Mouse (Mus musculus): ENCODE results near the gene Cbfa2t3. TPM values are rescaled to one million over a fixed set of nuclear protein-coding genes. Genes with fewer than 3 reads are reported as not detected.

Cbfa2t3 gene
- polyA plus RNA-seq, 1 experiment from 2014 or later, result 8.9 TPM

GRCm38 (mm10) chr8:122577116-122577515 lies 121.8 kb downstream of the Cbfa2t3 start:
- Histone ChIP-seq H3K4me2 (replicated peaks; ENCODE audit: low read depth, low read length) (peak overlapping the region; percentile 78), H3K9ac (ENCODE audit: low read depth, low read length) (no peak overlapping the region), H3K4me1 (replicated peaks; ENCODE audit: control insufficient read depth, insufficient read depth, low read length) (peaks cover 8% of the 10 kb centered on the region), H3K9me3 (ENCODE audit: control insufficient read depth, low read length) (no peaks in the 10 kb centered on the region), H3K36me3 (ENCODE audit: control insufficient read depth, insufficient read depth, low read length) (no peaks in the 10 kb centered on the region), H3K4me3 (ENCODE audit: low read depth, low read length) (peak overlapping the region; percentile 65; the same call in 1 of the 2 replicates), H3K27ac (ENCODE audit: low read depth, low read length) (no peak overlapping the region), H3K27me3 (ENCODE audit: control insufficient read depth, insufficient read depth, low read length) (no peaks in the 10 kb centered on the region)
- DNase-seq (ENCODE audit: low spot score) (no peak), ATAC-seq (ENCODE audit: low FRiP score) (peak; percentile 16; the same call in 1 of the 2 replicates)
- WGBS, result 46% methylated on average over 10 of the region's 10 CpGs

DNA sequence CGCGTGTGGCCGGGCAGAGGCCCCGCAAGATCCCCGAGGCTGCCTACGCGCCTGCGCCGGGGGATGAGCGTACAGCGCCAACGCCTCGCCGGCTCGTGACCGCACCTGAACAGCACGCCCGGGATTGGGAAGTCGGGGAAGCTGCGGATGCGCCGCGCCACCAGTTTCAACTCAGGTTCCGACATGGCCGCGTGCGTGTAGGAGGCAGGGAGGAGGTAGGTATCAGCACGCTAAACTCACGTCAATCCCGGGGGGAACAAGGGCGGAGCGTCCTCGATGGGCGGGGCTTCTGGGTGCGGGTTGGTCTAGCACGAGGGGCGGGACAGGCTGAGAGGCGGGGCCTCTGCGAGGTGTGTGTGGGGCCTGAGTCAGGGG lies 122.3 kb downstream of the Cbfa2t3 start, which contains the start of gene Aprt:
TSS of gene Aprt (minus strand) at position 262 of the 375 bp plus-strand sequence.
- DNase-seq (ENCODE audit: low spot score), result peak; percentile 94
- peak within 1 kb of the TSS; percentile 65 for H3K4me3 ChIP-seq (ENCODE audit: low read depth, low read length)
- peak within 1 kb of the TSS; percentile 78 for H3K4me2 ChIP-seq (replicated peaks; ENCODE audit: low read depth, low read length)
- no peak within 1 kb of the TSS for H3K27ac ChIP-seq (ENCODE audit: low read depth, low read length)
- peaks cover 8% of the 10 kb centered on the region for H3K4me1 ChIP-seq (replicated peaks; ENCODE audit: control insufficient read depth, insufficient read depth, low read length)
- peak; percentile 88 for ATAC-seq (ENCODE audit: low FRiP score)
- H3K9ac ChIP-seq (ENCODE audit: low read depth, low read length), result peak within 1 kb of the TSS; percentile 77
- H3K9me3 ChIP-seq (ENCODE audit: control insufficient read depth, low read length), result no peaks in the 10 kb centered on the region
- no peaks in the 10 kb centered on the region for H3K27me3 ChIP-seq (ENCODE audit: control insufficient read depth, insufficient read depth, low read length)
- WGBS, result under 1% methylated on average over 39 of the region's 39 CpGs
- peaks cover under 1% of the 10 kb centered on the region for H3K36me3 ChIP-seq (ENCODE audit: control insufficient read depth, insufficient read depth, low read length)

DNA sequence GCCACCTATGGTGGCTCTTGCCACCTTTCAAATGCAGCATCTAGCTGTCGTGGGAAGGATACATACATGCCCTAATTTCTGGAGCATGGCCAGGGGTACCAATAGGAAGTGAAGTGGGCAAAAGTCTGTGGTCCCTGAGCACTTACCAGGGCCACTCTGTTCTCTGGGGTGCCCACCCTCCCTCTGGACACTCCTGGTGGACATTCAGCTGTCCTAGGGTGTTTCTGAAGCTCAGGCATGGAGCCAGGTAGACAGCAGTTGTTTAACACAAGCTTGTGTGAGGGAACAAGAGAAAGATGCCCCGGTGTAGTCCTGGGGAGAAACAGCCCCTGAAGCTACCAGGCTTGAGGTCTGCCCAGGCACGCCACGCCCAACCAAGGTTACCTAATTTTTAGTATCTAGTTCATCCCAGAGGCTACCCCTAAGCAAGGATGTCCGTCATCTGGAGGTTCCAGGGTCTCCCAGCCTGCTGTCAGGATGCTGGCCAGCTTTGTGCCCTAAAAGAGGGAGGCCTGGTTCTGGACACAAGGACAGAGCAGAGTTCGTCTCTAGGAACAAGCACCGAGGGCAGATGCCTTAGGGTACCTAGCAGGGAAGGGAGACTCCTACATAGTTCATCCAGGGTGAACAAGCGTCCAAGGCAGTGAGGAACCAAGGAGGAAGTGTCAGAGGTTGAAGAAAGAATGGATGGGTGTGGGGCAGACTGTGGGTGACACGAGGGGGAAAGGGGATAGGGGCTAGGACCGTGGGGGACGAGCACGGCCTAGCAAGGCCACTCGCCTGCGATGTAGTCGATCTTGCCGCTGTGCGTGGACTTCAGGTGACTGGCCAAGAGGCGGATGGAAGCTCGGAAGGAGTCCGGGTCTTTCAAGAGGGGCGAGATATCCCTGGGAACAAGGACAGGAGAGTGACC lies 122.9 kb downstream of the Cbfa2t3 start:
- Histone ChIP-seq H3K4me2 (replicated peaks; ENCODE audit: low read depth, low read length) (peak overlapping the region; percentile 78), H3K9me3 (ENCODE audit: control insufficient read depth, low read length) (no peaks in the 10 kb centered on the region), H3K4me3 (ENCODE audit: low read depth, low read length) (peak overlapping the region; percentile 65), H3K9ac (ENCODE audit: low read depth, low read length) (peak overlapping the region; percentile 77), H3K4me1 (replicated peaks; ENCODE audit: control insufficient read depth, insufficient read depth, low read length) (peaks cover 8% of the 10 kb centered on the region), H3K27me3 (ENCODE audit: control insufficient read depth, insufficient read depth, low read length) (no peaks in the 10 kb centered on the region), H3K27ac (ENCODE audit: low read depth, low read length) (no peak overlapping the region), H3K36me3 (ENCODE audit: control insufficient read depth, insufficient read depth, low read length) (peaks cover 7% of the 10 kb centered on the region)
- ATAC-seq (ENCODE audit: low FRiP score), result peak; percentile 51
- 20% methylated on average over 21 of the region's 21 CpGs for WGBS
- no peak for DNase-seq (ENCODE audit: low spot score)

DNA sequence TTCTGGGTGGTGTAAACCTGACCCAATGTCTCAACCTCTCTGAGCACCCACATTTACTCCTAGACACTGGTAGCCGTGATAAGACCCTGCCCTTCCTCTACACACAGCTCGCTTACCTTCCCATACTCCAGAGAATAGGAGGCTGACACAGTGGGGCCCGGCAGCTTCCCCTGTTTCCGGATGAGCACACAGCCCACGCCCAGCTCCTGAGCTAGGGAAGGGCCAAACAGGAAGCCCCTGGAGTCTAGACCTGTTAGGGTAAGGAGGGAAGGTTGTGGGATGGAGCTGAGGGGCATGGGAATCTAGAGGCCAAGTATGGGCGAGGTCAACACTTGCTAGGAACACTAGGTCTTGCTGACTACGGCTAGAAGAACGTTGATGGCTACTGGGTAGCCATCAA lies 123.6 kb downstream of the Cbfa2t3 start:
- no peak overlapping the region for H3K27ac ChIP-seq (ENCODE audit: low read depth, low read length)
- H3K4me1 ChIP-seq (replicated peaks; ENCODE audit: control insufficient read depth, insufficient read depth, low read length), result peaks cover 8% of the 10 kb centered on the region
- no peak for DNase-seq (ENCODE audit: low spot score)
- WGBS, result 80% methylated on average over 8 of the region's 8 CpGs
- H3K36me3 ChIP-seq (ENCODE audit: control insufficient read depth, insufficient read depth, low read length), result peaks cover 9% of the 10 kb centered on the region
- no peak overlapping the region for H3K9ac ChIP-seq (ENCODE audit: low read depth, low read length)
- no peaks in the 10 kb centered on the region for H3K9me3 ChIP-seq (ENCODE audit: control insufficient read depth, low read length)
- no peaks in the 10 kb centered on the region for H3K27me3 ChIP-seq (ENCODE audit: control insufficient read depth, insufficient read depth, low read length)
- H3K4me2 ChIP-seq (replicated peaks; ENCODE audit: low read depth, low read length), result peak overlapping the region; percentile 6; the same call in 1 of the 2 replicates
- H3K4me3 ChIP-seq (ENCODE audit: low read depth, low read length), result no peak overlapping the region
- ATAC-seq (ENCODE audit: low FRiP score), result no peak

Other genes with a start within 250 kb of the Cbfa2t3 start
- gene Snai3, start 238.4 kb downstream of the Cbfa2t3 start, polyA plus RNA-seq (2014; fragmentation: Nextera tagmentation; extraction: Ambion mirVana), result not detected in 2 replicates
- 24.2 and 27.6 TPM in 2 replicates for gene Rnf166, start 223.0 kb downstream of the Cbfa2t3 start, polyA plus RNA-seq (2014; fragmentation: Nextera tagmentation; extraction: Ambion mirVana)
- gene Ctu2, start 223.0 kb downstream of the Cbfa2t3 start, polyA plus RNA-seq (2014; fragmentation: Nextera tagmentation; extraction: Ambion mirVana), result 65.6 and 67.5 TPM in 2 replicates
- 5.2 and 5.3 TPM in 2 replicates for gene Piezo1, start 147.8 kb downstream of the Cbfa2t3 start, polyA plus RNA-seq (2014; fragmentation: Nextera tagmentation; extraction: Ambion mirVana)
- gene Cdt1, start 131.1 kb downstream of the Cbfa2t3 start, polyA plus RNA-seq (2014; fragmentation: Nextera tagmentation; extraction: Ambion mirVana), result 19.8 and 21.3 TPM in 2 replicates
- gene Aprt, start 122.2 kb downstream of the Cbfa2t3 start, polyA plus RNA-seq (2014; fragmentation: Nextera tagmentation; extraction: Ambion mirVana), result 194 and 206 TPM in 2 replicates
- 4.7 and 6.2 TPM in 2 replicates for gene Galns, start 87.6 kb downstream of the Cbfa2t3 start, polyA plus RNA-seq (2014; fragmentation: Nextera tagmentation; extraction: Ambion mirVana)
- 48.3 and 60.2 TPM in 2 replicates for gene Trappc2l, start 87.5 kb downstream of the Cbfa2t3 start, polyA plus RNA-seq (2014; fragmentation: Nextera tagmentation; extraction: Ambion mirVana)
- not detected in 2 replicates for gene Pabpn1l, start 76.4 kb downstream of the Cbfa2t3 start, polyA plus RNA-seq (2014; fragmentation: Nextera tagmentation; extraction: Ambion mirVana)
- gene Acsf3, start 76.4 kb upstream of the Cbfa2t3 start, polyA plus RNA-seq (2014; fragmentation: Nextera tagmentation; extraction: Ambion mirVana), result 11.5 and 15.4 TPM in 2 replicates
- gene Cdh15, start 148.9 kb upstream of the Cbfa2t3 start, polyA plus RNA-seq (2014; fragmentation: Nextera tagmentation; extraction: Ambion mirVana), result 0.86 and 1.7 TPM in 2 replicates